Mouse (Mus musculus) ES-Bruce4 (cell line): ENCODE measurements at regions not wholly inside any gene's neighbourhood (a gene's known extent, or its start where the extent isn't known, plus 50 kb on each side); places are given as distances from the start of the nearest gene placed in this dataset.

Experiments used
- H3K27ac ChIP-seq: 2 replicates; pipeline ENCODE4 v1.5.1; 2012; ENCODE audit warnings: low read length, inconsistent platforms; ENCODE audit not compliant: insufficient read depth
- H3K27me3 ChIP-seq: 2 replicates; pipeline ENCODE4 v1.6.1; 2012; ENCODE audit warnings: mild to moderate bottlenecking, low read length, inconsistent platforms; ENCODE audit not compliant: control insufficient read depth, poor library complexity, insufficient read depth, severe bottlenecking
- H3K36me3 ChIP-seq: 2 replicates; pipeline ENCODE4 v1.6.1; 2012; ENCODE audit warnings: inconsistent platforms, mild to moderate bottlenecking, low read length, moderate library complexity; ENCODE audit not compliant: control insufficient read depth, poor library complexity, insufficient read depth, severe bottlenecking
- H3K4me1 ChIP-seq: one replicate; pipeline ENCODE4 v1.8.1; 2011; ENCODE audit warnings: low read length; ENCODE audit not compliant: control insufficient read depth, insufficient read depth
- H3K4me3 ChIP-seq: 2 replicates; pipeline ENCODE4 v1.5.1; 2011; ENCODE audit warnings: low read depth, mild to moderate bottlenecking, low read length
- H3K9ac ChIP-seq: 2 replicates; pipeline ENCODE4 v1.6.1; 2012; ENCODE audit warnings: low read depth, mild to moderate bottlenecking, inconsistent platforms; ENCODE audit not compliant: poor library complexity, severe bottlenecking
- H3K9me3 ChIP-seq: replicated peaks from 2 replicates; pipeline ENCODE4 v1.6.1; 2012; ENCODE audit warnings: mild to moderate bottlenecking, low read length, inconsistent platforms; ENCODE audit not compliant: control insufficient read depth, poor library complexity, insufficient read depth, severe bottlenecking
- CTCF ChIP-seq: IDR thresholded peaks from one replicate; pipeline ENCODE4 v1.8.1; 2011; ENCODE audit warnings: low read depth, low read length
- EP300 ChIP-seq: IDR thresholded peaks from 2 replicates; pipeline ENCODE4 v1.6.1; 2011; ENCODE audit warnings: low read depth, low read length; ENCODE audit not compliant: insufficient read depth
- POLR2A ChIP-seq: IDR thresholded peaks from one replicate; pipeline ENCODE4 v1.8.1; 2011; ENCODE audit warnings: low read length; ENCODE audit not compliant: insufficient read depth

- no peak for TF ChIP-seq POLR2A
- TF ChIP-seq CTCF, result no peak
- TF ChIP-seq EP300, result no peak
- no peaks in the 10 kb centered on the region for H3K27me3 ChIP-seq
- H3K9ac ChIP-seq, result no peak overlapping the region
- H3K9me3 ChIP-seq, result no peaks in the 10 kb centered on the region
- no peaks in the 10 kb centered on the region for H3K4me1 ChIP-seq
- no peak overlapping the region for H3K4me3 ChIP-seq
- no peak overlapping the region for H3K27ac ChIP-seq
- H3K36me3 ChIP-seq, result no peaks in the 10 kb centered on the region
Observed at GRCm38 (mm10) chr13:44159346-44159745, 374.8 kb downstream of the Cd83 start.

GRCm38 (mm10) chr13:44164746-44165145, 380.2 kb downstream of the Cd83 start:
- Histone ChIP-seq H3K27me3 (no peaks in the 10 kb centered on the region), H3K36me3 (no peaks in the 10 kb centered on the region), H3K27ac (no peak overlapping the region), H3K9me3 (no peaks in the 10 kb centered on the region), H3K4me1 (no peaks in the 10 kb centered on the region), H3K4me3 (no peak overlapping the region), H3K9ac (no peak overlapping the region)
- no peak for TF ChIP-seq EP300
- TF ChIP-seq POLR2A, result no peak
- TF ChIP-seq CTCF, result no peak

- H3K27ac ChIP-seq, result no peak overlapping the region
Observed at GRCm38 (mm10) chr13:44167186-44167585, 382.6 kb downstream of the Cd83 start.

GRCm38 (mm10) chr13:44168186-44168585, 383.6 kb downstream of the Cd83 start:
- Histone ChIP-seq H3K27me3 (no peaks in the 10 kb centered on the region), H3K4me3 (no peak overlapping the region), H3K9me3 (no peaks in the 10 kb centered on the region), H3K4me1 (no peaks in the 10 kb centered on the region), H3K27ac (no peak overlapping the region), H3K9ac (no peak overlapping the region), H3K36me3 (no peaks in the 10 kb centered on the region)
- TF ChIP-seq CTCF (no peak), POLR2A (no peak), EP300 (no peak)

More at GRCm38 (mm10) chr13:44167186-44167585, 382.6 kb downstream of the Cd83 start:
- H3K9ac ChIP-seq, result no peak overlapping the region
- TF ChIP-seq EP300 (no peak), CTCF (no peak), POLR2A (no peak)
- H3K36me3 ChIP-seq, result no peaks in the 10 kb centered on the region
- H3K4me1 ChIP-seq, result no peaks in the 10 kb centered on the region
- H3K4me3 ChIP-seq, result no peak overlapping the region
- H3K9me3 ChIP-seq, result no peaks in the 10 kb centered on the region
- no peaks in the 10 kb centered on the region for H3K27me3 ChIP-seq

- no peak overlapping the region for H3K27ac ChIP-seq
- no peak for TF ChIP-seq EP300
- no peak for TF ChIP-seq CTCF
- TF ChIP-seq POLR2A, result no peak
Observed at GRCm38 (mm10) chr13:44171639-44172038, 387.1 kb downstream of the Cd83 start.

GRCm38 (mm10) chr13:44172701-44173100, 388.1 kb downstream of the Cd83 start:
- H3K27me3 ChIP-seq, result no peaks in the 10 kb centered on the region
- TF ChIP-seq CTCF (no peak), EP300 (no peak), POLR2A (no peak)
- H3K4me3 ChIP-seq, result no peak overlapping the region
- H3K27ac ChIP-seq, result no peak overlapping the region
- H3K9me3 ChIP-seq, result no peaks in the 10 kb centered on the region
- no peaks in the 10 kb centered on the region for H3K4me1 ChIP-seq
- no peak overlapping the region for H3K9ac ChIP-seq
- H3K36me3 ChIP-seq, result no peaks in the 10 kb centered on the region

More at GRCm38 (mm10) chr13:44171639-44172038, 387.1 kb downstream of the Cd83 start:
- Histone ChIP-seq H3K4me3 (no peak overlapping the region), H3K4me1 (no peaks in the 10 kb centered on the region), H3K27me3 (no peaks in the 10 kb centered on the region), H3K9ac (no peak overlapping the region), H3K9me3 (no peaks in the 10 kb centered on the region), H3K36me3 (no peaks in the 10 kb centered on the region)
